Mouse (Mus musculus): ENCODE results near the gene Shisa8. TPM values are rescaled to one million over a fixed set of nuclear protein-coding genes. Genes with fewer than 3 reads are reported as not detected.

Shisa8 gene
- total RNA-seq, 2 experiments from 2014 or later, result 0.21 TPM; not detected in 1

GRCm38 (mm10) chr15:82203611-82204351 lies 8.8 kb downstream of the Shisa8 start:
- no peak for DNase-seq

GRCm38 (mm10) chr15:82203090-82203489 lies 9.5 kb downstream of the Shisa8 start:
- no peak for DNase-seq

GRCm38 (mm10) chr15:82202086-82202485 lies 10.5 kb downstream of the Shisa8 start:
- no peak for DNase-seq

- no peak for DNase-seq
Observed at GRCm38 (mm10) chr15:82199546-82199945, 13.1 kb downstream of the Shisa8 start.

- DNase-seq, result no peak
Observed at GRCm38 (mm10) chr15:82198342-82198741, 14.3 kb downstream of the Shisa8 start.

GRCm38 (mm10) chr15:82197937-82198336 lies 14.7 kb downstream of the Shisa8 start:
- DNase-seq, result no peak

GRCm38 (mm10) chr15:82197246-82197750 lies 15.3 kb downstream of the Shisa8 start:
- no peak for DNase-seq

- no peak for DNase-seq
Observed at GRCm38 (mm10) chr15:82196300-82196699, 16.3 kb downstream of the Shisa8 start.

- DNase-seq, result no peak
Observed at GRCm38 (mm10) chr15:82192617-82193016, 20.0 kb downstream of the Shisa8 start.

- peak; percentile 53 to 74 for DNase-seq
Observed at GRCm38 (mm10) chr15:82188481-82189240, 24.0 kb downstream of the Shisa8 start.

GRCm38 (mm10) chr15:82187924-82188323 lies 24.7 kb downstream of the Shisa8 start:
- no peak for DNase-seq

GRCm38 (mm10) chr15:82187401-82187800 lies 25.2 kb downstream of the Shisa8 start:
- DNase-seq, result no peak

GRCm38 (mm10) chr15:82186931-82187330 lies 25.7 kb downstream of the Shisa8 start:
- no peak for DNase-seq

GRCm38 (mm10) chr15:82186131-82186530 lies 26.5 kb downstream of the Shisa8 start:
- DNase-seq, result peak; percentile 34 to 58

GRCm38 (mm10) chr15:82185062-82185783 lies 27.4 kb downstream of the Shisa8 start:
- no peak for DNase-seq

GRCm38 (mm10) chr15:82184656-82185055 lies 28.0 kb downstream of the Shisa8 start:
- no peak for DNase-seq

GRCm38 (mm10) chr15:82184183-82184582 lies 28.4 kb downstream of the Shisa8 start:
- no peak for DNase-seq

GRCm38 (mm10) chr15:82183596-82183995 lies 29.0 kb downstream of the Shisa8 start:
- DNase-seq, result no peak

GRCm38 (mm10) chr15:82182311-82182710 lies 30.3 kb downstream of the Shisa8 start:
- no peak for DNase-seq

GRCm38 (mm10) chr15:82181131-82181530 lies 31.5 kb downstream of the Shisa8 start:
- no peak for DNase-seq

- no peak for DNase-seq
Observed at GRCm38 (mm10) chr15:82177743-82178290, 34.8 kb downstream of the Shisa8 start.

- no peak for DNase-seq
Observed at GRCm38 (mm10) chr15:82175091-82175490, 37.5 kb downstream of the Shisa8 start.
